Mouse (Mus musculus) cortical plate, adult 2 months (tissue): ENCODE results near the gene Lgr6.

ENCODE experiments used
- CTCF ChIP-seq: fragments of 200-500 bp; IDR thresholded peaks from 2 replicates; pipeline ENCODE4 v1.5.1; 2011; ENCODE audit warnings: mild to moderate bottlenecking, control low read depth, low read length; ENCODE audit not compliant: insufficient read depth; ENCODE audit errors: extremely low read depth
- POLR2A ChIP-seq: fragments of 200-500 bp; IDR thresholded peaks from 2 replicates; pipeline ENCODE4 v1.6.1; 2011; ENCODE audit warnings: mild to moderate bottlenecking, low read length, control low read depth; ENCODE audit not compliant: insufficient read depth; ENCODE audit errors: extremely low read depth

- TF ChIP-seq POLR2A = no peak
- TF ChIP-seq CTCF = no peak
These were observed 35.2 kb downstream of the Lgr6 start for GRCm38 (mm10) chr1:135069841-135070240.
